Mouse (Mus musculus): ENCODE results near the gene Rhbdl2. TPM values are rescaled to one million over a fixed set of nuclear protein-coding genes. Genes with fewer than 3 reads are reported as not detected.

Gene Rhbdl2
- polyA plus RNA-seq, 1 experiment from 2014 or later, result 5.5 TPM

DNA sequence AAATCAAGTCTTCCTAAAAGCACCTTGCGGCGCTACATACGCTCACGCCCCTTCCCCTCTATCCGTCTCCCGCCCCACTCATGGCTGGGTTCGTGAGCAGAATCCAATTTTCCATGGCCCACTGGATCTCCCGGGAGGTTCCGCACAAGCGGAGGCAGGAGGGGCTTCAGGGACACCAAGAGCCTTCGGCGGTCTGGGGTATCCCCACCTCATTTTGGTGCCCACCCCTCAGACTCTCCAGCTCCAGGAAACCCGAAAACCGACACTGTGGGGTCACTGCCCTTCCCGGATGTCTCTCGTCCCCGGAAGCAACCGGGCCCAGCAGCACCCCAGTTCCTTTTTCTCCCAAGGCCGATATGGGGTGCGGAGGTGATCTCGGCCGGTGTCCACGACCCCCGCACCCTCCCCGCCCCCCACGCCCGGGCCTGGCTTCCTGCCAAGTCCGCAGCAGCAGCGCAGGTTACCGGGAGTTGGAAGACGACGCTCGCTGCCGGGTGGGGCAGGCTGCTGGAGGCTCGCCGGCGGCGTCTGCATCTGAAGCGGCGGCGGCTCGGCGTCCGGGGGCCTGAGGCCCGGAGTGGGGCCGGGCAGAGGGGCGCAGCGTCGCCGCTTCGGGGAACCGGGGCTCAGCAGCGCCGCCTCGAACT is 38.1 kb upstream of the Rhbdl2 start:
- peak overlapping the region; percentile 95 for H3K27ac ChIP-seq (ENCODE audit: low read depth, low read length)
- peak; percentile 76 for ATAC-seq

DNA sequence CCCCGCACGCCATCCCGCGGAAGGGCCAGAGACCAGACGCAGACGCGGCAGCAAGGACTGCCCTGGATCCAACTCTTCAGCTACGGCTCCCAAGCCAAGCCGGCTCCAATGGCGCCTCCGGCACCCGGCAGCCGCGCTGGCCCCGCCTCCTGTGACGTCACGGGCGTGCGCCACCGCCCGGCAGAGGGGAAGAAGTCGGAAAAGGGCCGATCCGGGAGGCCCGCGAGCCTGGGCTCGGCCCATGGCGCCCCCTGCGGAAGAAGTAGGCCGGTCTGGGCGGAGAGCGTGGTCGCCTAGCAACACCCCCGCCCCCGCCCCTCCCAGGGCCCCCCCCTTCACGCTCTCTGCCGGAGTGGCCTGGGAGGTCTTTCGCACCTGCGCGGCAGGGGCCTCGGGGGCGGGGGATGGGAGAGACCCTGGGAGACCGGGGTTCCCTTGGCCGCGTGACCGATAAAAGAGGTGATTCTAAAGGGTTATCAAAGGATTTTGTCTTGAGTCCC is 37.5 kb upstream of the Rhbdl2 start, which contains the start of gene Akirin1:
TSS of gene Akirin1 (minus strand) at position 194 of the 500 bp plus-strand sequence.
- 1% methylated on average over 37 of the region's 46 CpGs for WGBS
- ATAC-seq, result peak; percentile 98
- Histone ChIP-seq H3K36me3 (ENCODE audit: control insufficient read depth, insufficient read depth) (no peaks in the 10 kb centered on the region), H3K4me3 (ENCODE audit: low read depth, low read length) (peak within 1 kb of the TSS; percentile 99), H3K4me1 (replicated peaks; ENCODE audit: control insufficient read depth, insufficient read depth, low read length) (no peaks in the 10 kb centered on the region), H3K27me3 (replicated peaks; ENCODE audit: control insufficient read depth, insufficient read depth, low read length) (no peaks in the 10 kb centered on the region), H3K4me2 (replicated peaks; ENCODE audit: low read depth) (peak within 1 kb of the TSS; percentile 93), H3K9ac (ENCODE audit: low read depth, low read length) (peak within 1 kb of the TSS; percentile 97), H3K9me3 (ENCODE audit: control insufficient read depth) (no peaks in the 10 kb centered on the region), H3K27ac (ENCODE audit: low read depth, low read length) (peak within 1 kb of the TSS; percentile 95)
- TF ChIP-seq CTCF (IDR thresholded peaks at IDR 0.05; ENCODE audit: low read depth), result peak; percentile 74

More for the DNA sequence above, 38.1 kb upstream of the Rhbdl2 start:
- no peaks in the 10 kb centered on the region for H3K9me3 ChIP-seq (ENCODE audit: control insufficient read depth)
- no peak for TF ChIP-seq CTCF (IDR thresholded peaks at IDR 0.05; ENCODE audit: low read depth)
- no peaks in the 10 kb centered on the region for H3K36me3 ChIP-seq (ENCODE audit: control insufficient read depth, insufficient read depth)
- H3K4me2 ChIP-seq (replicated peaks; ENCODE audit: low read depth), result peak overlapping the region; percentile 93
- under 1% methylated on average over 52 of the region's 55 CpGs for WGBS
- no peaks in the 10 kb centered on the region for H3K27me3 ChIP-seq (replicated peaks; ENCODE audit: control insufficient read depth, insufficient read depth, low read length)
- peak overlapping the region; percentile 99 for H3K4me3 ChIP-seq (ENCODE audit: low read depth, low read length)
- peak overlapping the region; percentile 97 for H3K9ac ChIP-seq (ENCODE audit: low read depth, low read length)
- H3K4me1 ChIP-seq (replicated peaks; ENCODE audit: control insufficient read depth, insufficient read depth, low read length), result no peaks in the 10 kb centered on the region

DNA sequence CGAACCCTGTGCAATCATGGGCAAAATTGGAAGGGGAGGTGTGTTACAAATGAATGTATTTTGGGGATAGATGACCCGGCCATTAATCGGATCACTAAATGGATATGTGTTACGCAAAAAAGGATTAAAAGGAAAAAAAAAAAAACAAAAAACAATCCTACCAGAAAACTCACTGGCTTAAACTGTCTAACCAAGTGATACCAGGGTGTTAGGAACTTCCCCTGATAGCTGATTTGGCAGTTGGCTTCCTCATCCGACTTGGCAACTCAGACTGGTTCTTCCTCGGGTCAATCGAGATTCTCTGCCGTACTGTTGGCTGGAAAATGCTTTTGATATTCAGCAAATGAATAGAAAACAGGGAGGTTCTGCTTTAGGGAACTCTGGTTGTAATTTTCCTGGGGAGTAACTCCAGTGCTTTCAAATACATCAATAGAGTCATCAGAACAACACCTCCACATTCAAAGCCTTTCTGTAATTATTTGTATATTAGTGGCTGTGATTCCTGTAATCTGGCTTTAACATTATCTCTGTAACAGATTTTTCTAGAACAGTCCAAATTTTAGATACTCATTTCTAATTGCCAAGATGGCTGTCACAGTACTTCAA is 36.9 kb upstream of the Rhbdl2 start:
- peak overlapping the region; percentile 93 for H3K4me2 ChIP-seq (replicated peaks; ENCODE audit: low read depth)
- no peak overlapping the region for H3K27ac ChIP-seq (ENCODE audit: low read depth, low read length)
- H3K4me1 ChIP-seq (replicated peaks; ENCODE audit: control insufficient read depth, insufficient read depth, low read length), result no peaks in the 10 kb centered on the region
- H3K9me3 ChIP-seq (ENCODE audit: control insufficient read depth), result no peaks in the 10 kb centered on the region
- H3K9ac ChIP-seq (ENCODE audit: low read depth, low read length), result peak overlapping the region; percentile 97
- no peak for TF ChIP-seq CTCF (IDR thresholded peaks at IDR 0.05; ENCODE audit: low read depth)
- ATAC-seq, result no peak
- no peaks in the 10 kb centered on the region for H3K27me3 ChIP-seq (replicated peaks; ENCODE audit: control insufficient read depth, insufficient read depth, low read length)
- no peaks in the 10 kb centered on the region for H3K36me3 ChIP-seq (ENCODE audit: control insufficient read depth, insufficient read depth)
- 3% methylated on average over 8 of the region's 8 CpGs for WGBS
- H3K4me3 ChIP-seq (ENCODE audit: low read depth, low read length), result peak overlapping the region; percentile 99

- H3K9me3 ChIP-seq (ENCODE audit: control insufficient read depth), result no peaks in the 10 kb centered on the region
- H3K27ac ChIP-seq (ENCODE audit: low read depth, low read length), result no peak overlapping the region
- H3K36me3 ChIP-seq (ENCODE audit: control insufficient read depth, insufficient read depth), result no peaks in the 10 kb centered on the region
- ATAC-seq, result peak; percentile 56; the same call in 1 of the 2 replicates
- H3K4me3 ChIP-seq (ENCODE audit: low read depth, low read length), result no peak overlapping the region
- H3K4me1 ChIP-seq (replicated peaks; ENCODE audit: control insufficient read depth, insufficient read depth, low read length), result no peaks in the 10 kb centered on the region
- no peaks in the 10 kb centered on the region for H3K27me3 ChIP-seq (replicated peaks; ENCODE audit: control insufficient read depth, insufficient read depth, low read length)
- peak; percentile 76 for TF ChIP-seq CTCF (IDR thresholded peaks at IDR 0.05; ENCODE audit: low read depth)
- 50% methylated on average over 4 of the region's 4 CpGs for whole genome bisulfite sequencing
- H3K9ac ChIP-seq (ENCODE audit: low read depth, low read length), result no peak overlapping the region
- H3K4me2 ChIP-seq (replicated peaks; ENCODE audit: low read depth), result no peak overlapping the region
Measured at GRCm38 (mm10) chr4:123758306-123758705, 29.4 kb upstream of the Rhbdl2 start.

DNA sequence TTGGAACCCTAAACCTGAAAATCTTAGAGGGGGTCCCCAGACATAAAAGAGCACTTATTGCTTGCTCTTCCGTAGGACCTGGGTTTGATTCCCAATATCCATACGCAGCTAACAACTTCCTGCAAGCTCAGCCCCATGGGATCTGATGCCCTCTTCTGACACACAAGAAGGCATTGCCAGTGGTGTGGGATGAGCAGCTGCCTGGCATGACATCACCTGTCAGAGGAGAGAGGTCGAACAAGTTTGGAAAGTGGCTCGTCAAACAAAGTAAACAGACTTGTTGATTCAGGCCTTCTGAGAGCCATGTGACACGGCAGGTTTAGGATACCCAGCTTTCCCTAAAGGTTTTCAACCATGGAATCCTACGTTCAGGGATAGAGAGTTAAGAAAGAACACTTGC is 22.6 kb upstream of the Rhbdl2 start:
- no peaks in the 10 kb centered on the region for H3K36me3 ChIP-seq (ENCODE audit: control insufficient read depth, insufficient read depth)
- TF ChIP-seq CTCF (IDR thresholded peaks at IDR 0.05; ENCODE audit: low read depth), result no peak
- no peak overlapping the region for H3K4me3 ChIP-seq (ENCODE audit: low read depth, low read length)
- no peaks in the 10 kb centered on the region for H3K27me3 ChIP-seq (replicated peaks; ENCODE audit: control insufficient read depth, insufficient read depth, low read length)
- no peak overlapping the region for H3K4me2 ChIP-seq (replicated peaks; ENCODE audit: low read depth)
- H3K9me3 ChIP-seq (ENCODE audit: control insufficient read depth), result no peaks in the 10 kb centered on the region
- ATAC-seq, result no peak
- no peaks in the 10 kb centered on the region for H3K4me1 ChIP-seq (replicated peaks; ENCODE audit: control insufficient read depth, insufficient read depth, low read length)
- H3K9ac ChIP-seq (ENCODE audit: low read depth, low read length), result no peak overlapping the region
- WGBS, result 54% methylated on average over 6 of the region's 6 CpGs
- H3K27ac ChIP-seq (ENCODE audit: low read depth, low read length), result no peak overlapping the region

- Histone ChIP-seq H3K4me1 (replicated peaks; ENCODE audit: control insufficient read depth, insufficient read depth, low read length) (no peaks in the 10 kb centered on the region), H3K27me3 (replicated peaks; ENCODE audit: control insufficient read depth, insufficient read depth, low read length) (no peaks in the 10 kb centered on the region), H3K4me2 (replicated peaks; ENCODE audit: low read depth) (no peak overlapping the region), H3K36me3 (ENCODE audit: control insufficient read depth, insufficient read depth) (no peaks in the 10 kb centered on the region), H3K27ac (ENCODE audit: low read depth, low read length) (no peak overlapping the region), H3K9me3 (ENCODE audit: control insufficient read depth) (no peaks in the 10 kb centered on the region), H3K4me3 (ENCODE audit: low read depth, low read length) (no peak overlapping the region), H3K9ac (ENCODE audit: low read depth, low read length) (no peak overlapping the region)
- peak; percentile 33; the same call in 1 of the 2 replicates for ATAC-seq
- WGBS, result 25% methylated on average over 3 of the region's 3 CpGs
- no peak for TF ChIP-seq CTCF (IDR thresholded peaks at IDR 0.05; ENCODE audit: low read depth)
Measured at GRCm38 (mm10) chr4:123767807-123768206, 19.9 kb upstream of the Rhbdl2 start.
